Mouse (Mus musculus) forebrain, embryonic 16.5 days (tissue): Measurements from ENCODE around the gene Arhgef18. TPM values are rescaled to one million over a fixed set of nuclear protein-coding genes. Genes with fewer than 3 reads are reported as not detected.

Experiments
- ATAC-seq: fragments of 200-750 bp; cut with Nextera tagmentation; 2 replicates; pipeline ENCODE4 v1.8.0; 2017; ENCODE audit warnings: mild to moderate bottlenecking, moderate library complexity
- H3K27ac ChIP-seq: fragments of 300-500 bp; sonication (generic); 2 replicates; pipeline ENCODE4 v1.5.1; 2014; ENCODE audit warnings: low read length, control low read depth
- H3K27me3 ChIP-seq: fragments of 300-500 bp; sonication (generic); replicated peaks from 2 replicates; pipeline ENCODE4 v1.6.1; 2014; ENCODE audit warnings: low read length; ENCODE audit not compliant: control insufficient read depth, insufficient read depth
- H3K36me3 ChIP-seq: fragments of 300-500 bp; sonication (generic); 2 replicates; pipeline ENCODE4 v1.6.1; 2014; ENCODE audit not compliant: control insufficient read depth, insufficient read depth
- H3K4me1 ChIP-seq: fragments of 300-500 bp; sonication (generic); replicated peaks from 2 replicates; pipeline ENCODE4 v1.6.1; 2014; ENCODE audit warnings: low read length; ENCODE audit not compliant: control insufficient read depth, insufficient read depth
- H3K4me2 ChIP-seq: fragments of 300-500 bp; sonication (generic); 2 replicates; pipeline ENCODE4 v1.6.1; 2014; ENCODE audit warnings: mild to moderate bottlenecking, low read length, control low read depth
- H3K4me3 ChIP-seq: fragments of 300-500 bp; sonication (generic); replicated peaks from 2 replicates; pipeline ENCODE4 v1.5.1; 2014; ENCODE audit warnings: mild to moderate bottlenecking, low read length, control low read depth
- H3K9ac ChIP-seq: fragments of 300-500 bp; sonication (generic); replicated peaks from 2 replicates; pipeline ENCODE4 v1.6.1; 2014; ENCODE audit warnings: low read depth, low read length, control low read depth
- H3K9me3 ChIP-seq: fragments of 300-500 bp; sonication (generic); 2 replicates; pipeline ENCODE4 v1.6.1; 2016; ENCODE audit warnings: low read length; ENCODE audit not compliant: control insufficient read depth
- WGBS: fragments of 180-500 bp; shearing (Covaris S2); extraction: QIAGEN DNeasy Blood & Tissue Kit; methylation state at CpG from one replicate; pipeline ENCODE4 v1.1.7; 2014; 5-methylcytosine and 5-hydroxymethylcytosine counted together
- polyA plus RNA-seq: library from polyadenylated mRNA; unstranded; fragments of >200 nt; fragmentation: Nextera tagmentation; extraction: Ambion mirVana; gene quantifications from 2 replicates; pipeline ENCODE4 v1.2.1, GENCODE M21; 2015

Arhgef18 gene
- polyA plus RNA-seq, 1 experiment from 2014 or later: 12.9 TPM

- no peak for ATAC-seq
- 49% methylated on average over 6 of the region's 6 CpGs for WGBS
These were observed 21.9 kb downstream of the Arhgef18 start for GRCm38 (mm10) chr8:3414639-3415190.

GRCm38 (mm10) chr8:3415259-3415658 is 22.5 kb downstream of the Arhgef18 start:
- no peak for ATAC-seq
- WGBS: 53% methylated on average over 4 of the region's 4 CpGs

More at GRCm38 (mm10) chr8:3414639-3415190, 21.9 kb downstream of the Arhgef18 start:
- H3K27ac ChIP-seq: no peak overlapping the region
- no peaks in the 10 kb centered on the region for H3K36me3 ChIP-seq
- no peaks in the 10 kb centered on the region for H3K9me3 ChIP-seq
- peaks cover 19% of the 10 kb centered on the region for H3K4me1 ChIP-seq
- H3K4me2 ChIP-seq: no peak overlapping the region
- H3K27me3 ChIP-seq: no peaks in the 10 kb centered on the region
- H3K9ac ChIP-seq: no peak overlapping the region
- H3K4me3 ChIP-seq: no peak overlapping the region

GRCm38 (mm10) chr8:3415661-3416060 is 22.9 kb downstream of the Arhgef18 start:
- ATAC-seq: no peak
- H3K4me1 ChIP-seq: peaks cover 19% of the 10 kb centered on the region
- WGBS: 89% methylated on average over 6 of the region's 6 CpGs

More at GRCm38 (mm10) chr8:3415259-3415658, 22.5 kb downstream of the Arhgef18 start:
- Histone ChIP-seq H3K4me2 (no peak overlapping the region), H3K27ac (no peak overlapping the region), H3K4me1 (peaks cover 19% of the 10 kb centered on the region), H3K36me3 (no peaks in the 10 kb centered on the region), H3K4me3 (no peak overlapping the region), H3K9ac (no peak overlapping the region), H3K27me3 (no peaks in the 10 kb centered on the region), H3K9me3 (no peaks in the 10 kb centered on the region)

GRCm38 (mm10) chr8:3416846-3417245 is 24.0 kb downstream of the Arhgef18 start:
- H3K27ac ChIP-seq: no peak overlapping the region
- no peaks in the 10 kb centered on the region for H3K9me3 ChIP-seq
- peaks cover 19% of the 10 kb centered on the region for H3K4me1 ChIP-seq
- no peaks in the 10 kb centered on the region for H3K36me3 ChIP-seq
- H3K4me2 ChIP-seq: no peak overlapping the region
- H3K27me3 ChIP-seq: no peaks in the 10 kb centered on the region
- H3K4me3 ChIP-seq: no peak overlapping the region
- 30% methylated on average over 4 of the region's 4 CpGs for WGBS
- no peak overlapping the region for H3K9ac ChIP-seq
- ATAC-seq: 0 out of 2 replicates have a peak, but pooled peaks have one; percentile 27

More at GRCm38 (mm10) chr8:3415661-3416060, 22.9 kb downstream of the Arhgef18 start:
- Histone ChIP-seq H3K4me3 (no peak overlapping the region), H3K4me2 (no peak overlapping the region), H3K9me3 (no peaks in the 10 kb centered on the region), H3K36me3 (no peaks in the 10 kb centered on the region), H3K27me3 (no peaks in the 10 kb centered on the region), H3K9ac (no peak overlapping the region), H3K27ac (no peak overlapping the region)

GRCm38 (mm10) chr8:3417455-3417854 is 24.6 kb downstream of the Arhgef18 start:
- H3K4me3 ChIP-seq: no peak overlapping the region
- no peak overlapping the region for H3K9ac ChIP-seq
- no peaks in the 10 kb centered on the region for H3K36me3 ChIP-seq
- 3% methylated on average over 8 of the region's 8 CpGs for WGBS
- H3K4me2 ChIP-seq: no peak overlapping the region
- peak; percentile 41; the same call in 1 of the 2 replicates for ATAC-seq
- H3K4me1 ChIP-seq: peaks cover 19% of the 10 kb centered on the region
- no peak overlapping the region for H3K27ac ChIP-seq
- H3K27me3 ChIP-seq: no peaks in the 10 kb centered on the region
- no peaks in the 10 kb centered on the region for H3K9me3 ChIP-seq

- peaks cover 19% of the 10 kb centered on the region for H3K4me1 ChIP-seq
- ATAC-seq: no peak
- no peaks in the 10 kb centered on the region for H3K9me3 ChIP-seq
- no peak overlapping the region for H3K27ac ChIP-seq
- H3K36me3 ChIP-seq: no peaks in the 10 kb centered on the region
- no peak overlapping the region for H3K9ac ChIP-seq
- no peaks in the 10 kb centered on the region for H3K27me3 ChIP-seq
- no peak overlapping the region for H3K4me2 ChIP-seq
- no peak overlapping the region for H3K4me3 ChIP-seq
- 92% methylated on average over 1 of the region's 1 CpGs for WGBS
These were observed 25.3 kb downstream of the Arhgef18 start for GRCm38 (mm10) chr8:3418101-3418500.

- WGBS: 90% methylated on average over 10 of the region's 10 CpGs
- no peak overlapping the region for H3K4me3 ChIP-seq
- H3K27me3 ChIP-seq: no peaks in the 10 kb centered on the region
- H3K36me3 ChIP-seq: no peaks in the 10 kb centered on the region
- H3K4me1 ChIP-seq: peaks cover 12% of the 10 kb centered on the region
- no peaks in the 10 kb centered on the region for H3K9me3 ChIP-seq
- ATAC-seq: no peak
- H3K4me2 ChIP-seq: no peak overlapping the region
- H3K27ac ChIP-seq: no peak overlapping the region
- no peak overlapping the region for H3K9ac ChIP-seq
These were observed 27.4 kb downstream of the Arhgef18 start for GRCm38 (mm10) chr8:3420105-3420706.

- Histone ChIP-seq H3K4me1 (peaks cover 10% of the 10 kb centered on the region), H3K36me3 (no peaks in the 10 kb centered on the region), H3K4me3 (no peak overlapping the region), H3K4me2 (no peak overlapping the region), H3K9ac (no peak overlapping the region), H3K27ac (no peak overlapping the region), H3K9me3 (no peaks in the 10 kb centered on the region), H3K27me3 (no peaks in the 10 kb centered on the region)
- 0 out of 2 replicates have a peak, but pooled peaks have one; percentile 22 for ATAC-seq
- WGBS: 95% methylated on average over 5 of the region's 5 CpGs
These were observed 28.7 kb downstream of the Arhgef18 start for GRCm38 (mm10) chr8:3421507-3421906.

GRCm38 (mm10) chr8:3425217-3425616 is 32.4 kb downstream of the Arhgef18 start:
- Histone ChIP-seq H3K4me1 (no peaks in the 10 kb centered on the region), H3K4me2 (no peak overlapping the region), H3K27me3 (no peaks in the 10 kb centered on the region), H3K9me3 (no peaks in the 10 kb centered on the region), H3K27ac (no peak overlapping the region), H3K4me3 (no peak overlapping the region), H3K9ac (no peak overlapping the region), H3K36me3 (no peaks in the 10 kb centered on the region)
- WGBS: 96% methylated on average over 5 of the region's 5 CpGs
- no peak for ATAC-seq
